Mouse (Mus musculus) liver, postnatal 0 days (tissue): ENCODE measurements around the gene Gpr31b. TPM values are rescaled to one million over a fixed set of nuclear protein-coding genes. Genes with fewer than 3 reads are reported as not detected.
"Not testable (repeated sequence)": the region's sequence is repeated elsewhere in the genome, so short reads cannot be mapped to it uniquely, and the experiment has no call there.

Experiments used
- ATAC-seq: fragments of 200-750 bp; cut with Nextera tagmentation; 2 replicates; pipeline ENCODE4 v1.8.0; 2017; ENCODE audit warnings: mild to moderate bottlenecking, moderate library complexity
- DNase-seq: peaks from one replicate; pipeline ENCODE4 v3.0.0-alpha.2; 2016
- H3K27ac ChIP-seq: fragments of 300-500 bp; sonication (generic); 2 replicates; pipeline ENCODE4 v1.5.1; 2014; ENCODE audit warnings: antibody characterized with exemption, moderate library complexity, mild to moderate bottlenecking, low read depth
- H3K27me3 ChIP-seq: fragments of 300-500 bp; sonication (generic); 2 replicates; pipeline ENCODE4 v1.6.1; 2014; ENCODE audit warnings: low read length, control low read depth, mixed read lengths; ENCODE audit not compliant: insufficient read depth
- H3K36me3 ChIP-seq: fragments of 300-500 bp; sonication (generic); replicated peaks from 2 replicates; pipeline ENCODE4 v1.6.1; 2014; ENCODE audit warnings: mild to moderate bottlenecking, control low read depth, low read length, moderate library complexity, mixed read lengths; ENCODE audit not compliant: insufficient read depth
- H3K4me1 ChIP-seq: fragments of 300-500 bp; sonication (generic); 2 replicates; pipeline ENCODE4 v1.6.1; 2014; ENCODE audit warnings: antibody characterized with exemption, mild to moderate bottlenecking, control low read depth; ENCODE audit not compliant: insufficient read depth
- H3K4me2 ChIP-seq: fragments of 300-500 bp; sonication (generic); 2 replicates; pipeline ENCODE4 v1.6.1; 2014; ENCODE audit warnings: low read depth, mild to moderate bottlenecking, low read length, moderate library complexity, mixed read lengths
- H3K4me3 ChIP-seq: fragments of 300-500 bp; sonication (generic); 2 replicates; pipeline ENCODE4 v1.5.1; 2014; ENCODE audit warnings: low read depth, low read length
- H3K9ac ChIP-seq: fragments of 300-500 bp; sonication (generic); replicated peaks from 2 replicates; pipeline ENCODE4 v1.6.1; 2014; ENCODE audit warnings: mild to moderate bottlenecking, moderate library complexity
- H3K9me3 ChIP-seq: fragments of 300-500 bp; sonication (generic); 2 replicates; pipeline ENCODE4 v1.6.1; 2016; ENCODE audit warnings: mild to moderate bottlenecking, control low read depth, low read length, mixed read lengths
- CTCF ChIP-seq: sonication (generic); IDR thresholded peaks from 2 replicates; pipeline ENCODE4 v1.5.1; 2016; ENCODE audit warnings: antibody characterized with exemption, low read depth
- EP300 ChIP-seq: IDR thresholded peaks from 2 replicates; pipeline ENCODE4 v1.6.1; 2016; ENCODE audit warnings: antibody characterized with exemption, low read depth, mild to moderate bottlenecking
- WGBS: fragments of 180-500 bp; shearing (Covaris S2); extraction: QIAGEN DNeasy Blood & Tissue Kit; methylation state at CpG from one replicate; pipeline ENCODE4 v1.1.7; 2014; ENCODE audit not compliant: insufficient replicate concordance; 5-methylcytosine and 5-hydroxymethylcytosine counted together
- polyA plus RNA-seq: library from polyadenylated mRNA; unstranded; fragments of >200 nt; fragmentation: Nextera tagmentation; extraction: Ambion mirVana; gene quantifications from 2 replicates; pipeline ENCODE4 v1.2.1, GENCODE M21; 2015

Gene Gpr31b
- polyA plus RNA-seq, 1 experiment from 2014 or later, result not detected

- H3K4me3 ChIP-seq, H3K36me3 ChIP-seq, H3K9me3 ChIP-seq, H3K9ac ChIP-seq, H3K27me3 ChIP-seq, H3K27ac ChIP-seq, H3K4me1 ChIP-seq, H3K4me2 ChIP-seq: not testable (repeated sequence)
- WGBS, result 7% methylated on average over 3 of the region's 4 CpGs
- peak; percentile 33 for DNase-seq
- peak; percentile 59; the same call in 1 of the 2 replicates for ATAC-seq
- peak; percentile 70 for TF ChIP-seq CTCF
These were observed 8.0 kb downstream of the Gpr31b start for GRCm38 (mm10) chr17:13043846-13044673.

GRCm38 (mm10) chr17:13036627-13037192, 15.4 kb downstream of the Gpr31b start:
- H3K27me3 ChIP-seq, H3K36me3 ChIP-seq, H3K4me1 ChIP-seq, H3K27ac ChIP-seq, H3K4me3 ChIP-seq, H3K9ac ChIP-seq, H3K4me2 ChIP-seq, ATAC-seq, DNase-seq, H3K9me3 ChIP-seq: not testable (repeated sequence)
- 74% methylated on average over 3 of the region's 12 CpGs for WGBS

- Histone ChIP-seq H3K9me3 (no peaks in the 10 kb centered on the region), H3K9ac (no peak overlapping the region), H3K4me3 (no peak overlapping the region), H3K27me3 (no peaks in the 10 kb centered on the region), H3K27ac (no peak overlapping the region), H3K4me1 (peaks cover 10% of the 10 kb centered on the region), H3K4me2 (no peak overlapping the region), H3K36me3 (peaks cover 43% of the 10 kb centered on the region)
- TF ChIP-seq CTCF (no peak), EP300 (no peak)
- 77% methylated on average over 3 of the region's 3 CpGs for WGBS
- no peak for DNase-seq
- ATAC-seq, result no peak
These were observed 38.8 kb downstream of the Gpr31b start for GRCm38 (mm10) chr17:13013316-13013715.

- 15% methylated on average over 3 of the region's 3 CpGs for WGBS
- Histone ChIP-seq H3K27ac (no peak overlapping the region), H3K9ac (no peak overlapping the region), H3K9me3 (no peaks in the 10 kb centered on the region), H3K27me3 (no peaks in the 10 kb centered on the region), H3K36me3 (peaks cover 28% of the 10 kb centered on the region), H3K4me1 (peaks cover 20% of the 10 kb centered on the region), H3K4me3 (no peak overlapping the region), H3K4me2 (no peak overlapping the region)
- DNase-seq, result no peak
- ATAC-seq, result peak; percentile 1; the same call in 1 of the 2 replicates
- TF ChIP-seq CTCF (peak; percentile 72), EP300 (peak; percentile 42; the same call in 1 of the 2 replicates)
These were observed 42.2 kb downstream of the Gpr31b start for GRCm38 (mm10) chr17:13009887-13010286.

GRCm38 (mm10) chr17:13008528-13008927, 43.6 kb downstream of the Gpr31b start:
- peak overlapping the region; percentile 93 for H3K27ac ChIP-seq
- no peaks in the 10 kb centered on the region for H3K27me3 ChIP-seq
- WGBS, result 2% methylated on average over 10 of the region's 10 CpGs
- H3K4me1 ChIP-seq, result peaks cover 20% of the 10 kb centered on the region
- H3K4me3 ChIP-seq, result peak overlapping the region; percentile 72
- H3K4me2 ChIP-seq, result peak overlapping the region; percentile 75
- ATAC-seq (no peak), DNase-seq (peak; percentile 35)
- TF ChIP-seq EP300, result no peak
- H3K9ac ChIP-seq, result peak overlapping the region; percentile 76
- H3K9me3 ChIP-seq, result no peaks in the 10 kb centered on the region
- H3K36me3 ChIP-seq, result peaks cover 19% of the 10 kb centered on the region

GRCm38 (mm10) chr17:13007730-13008425, 44.2 kb downstream of the Gpr31b start:
- H3K27ac ChIP-seq, result peak overlapping the region; percentile 93
- ATAC-seq (peak; percentile 98), DNase-seq (peak; percentile 99)
- H3K4me2 ChIP-seq, result peak overlapping the region; percentile 75
- no peaks in the 10 kb centered on the region for H3K27me3 ChIP-seq
- no peaks in the 10 kb centered on the region for H3K9me3 ChIP-seq
- H3K36me3 ChIP-seq, result peaks cover 13% of the 10 kb centered on the region
- TF ChIP-seq CTCF, result no peak
- TF ChIP-seq EP300, result no peak
- H3K9ac ChIP-seq, result peak overlapping the region; percentile 76
- peak overlapping the region; percentile 72 for H3K4me3 ChIP-seq
- H3K4me1 ChIP-seq, result peaks cover 20% of the 10 kb centered on the region
- under 1% methylated on average over 65 of the region's 76 CpGs for WGBS
